Mouse (Mus musculus) E14TG2a.4 (cell line): ENCODE data around the gene Psmd11.
A peak's percentile ranks its signal among the peaks of the same experiment; 100 is the strongest.

Experiments
- H3K27me3 ChIP-seq: 2 replicates; pipeline ENCODE4 v1.6.1; 2014; ENCODE audit warnings: low read length, control low read depth; ENCODE audit not compliant: insufficient read depth
- H3K36me3 ChIP-seq: 2 replicates; pipeline ENCODE4 v1.6.1; 2014; ENCODE audit warnings: low read length, control low read depth; ENCODE audit not compliant: insufficient read depth
- H3K4me1 ChIP-seq: replicated peaks from 2 replicates; pipeline ENCODE4 v1.6.1; 2014; ENCODE audit warnings: low read depth, low read length, control low read depth
- H3K4me3 ChIP-seq: replicated peaks from 2 replicates; pipeline ENCODE4 v1.5.1; 2014; ENCODE audit warnings: mild to moderate bottlenecking, low read length
- H3K9me3 ChIP-seq: 2 replicates; pipeline ENCODE4 v1.6.1; 2014; ENCODE audit warnings: low read length, control low read depth
- CTCF ChIP-seq: conservative IDR thresholded peaks from 2 replicates; pipeline ENCODE4 v1.5.1; 2014; ENCODE audit warnings: low read length
- NANOG ChIP-seq: IDR thresholded peaks from 2 replicates; pipeline ENCODE4 v1.6.1; 2014; ENCODE audit warnings: borderline replicate concordance, low read length, mixed read lengths
- POU5F1 ChIP-seq: IDR thresholded peaks from 2 replicates; pipeline ENCODE4 v1.6.1; 2014; ENCODE audit warnings: low read length, borderline replicate concordance

The Psmd11 gene

DNA sequence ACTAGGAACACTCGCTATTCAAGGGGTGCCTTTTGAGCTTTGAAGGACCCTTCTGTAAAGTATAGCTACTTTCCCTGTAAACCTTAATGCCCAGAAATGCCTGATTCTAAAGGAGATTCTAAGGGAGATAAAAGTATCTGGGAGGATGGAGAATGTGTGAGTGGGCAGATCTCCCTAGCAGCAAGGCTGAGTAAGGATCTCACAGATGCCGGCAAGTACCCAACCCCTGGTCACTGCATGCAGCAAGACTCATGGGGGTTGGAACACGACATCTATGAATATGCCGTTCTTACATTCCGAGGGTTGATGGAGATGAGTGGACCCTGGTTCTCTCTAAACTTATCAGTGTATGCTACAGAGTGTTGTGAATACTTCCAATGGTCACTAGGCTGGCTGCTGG, 64.8 kb downstream of the Psmd11 start:
- peaks cover 4% of the 10 kb centered on the region; the same call in 1 of the 2 replicates for H3K27me3 ChIP-seq
- TF ChIP-seq POU5F1: no peak
- no peak for TF ChIP-seq CTCF
- no peak for TF ChIP-seq NANOG
- no peaks in the 10 kb centered on the region for H3K36me3 ChIP-seq
- H3K4me1 ChIP-seq: peaks cover 16% of the 10 kb centered on the region
- no peaks in the 10 kb centered on the region for H3K9me3 ChIP-seq
- H3K4me3 ChIP-seq: no peak overlapping the region

DNA sequence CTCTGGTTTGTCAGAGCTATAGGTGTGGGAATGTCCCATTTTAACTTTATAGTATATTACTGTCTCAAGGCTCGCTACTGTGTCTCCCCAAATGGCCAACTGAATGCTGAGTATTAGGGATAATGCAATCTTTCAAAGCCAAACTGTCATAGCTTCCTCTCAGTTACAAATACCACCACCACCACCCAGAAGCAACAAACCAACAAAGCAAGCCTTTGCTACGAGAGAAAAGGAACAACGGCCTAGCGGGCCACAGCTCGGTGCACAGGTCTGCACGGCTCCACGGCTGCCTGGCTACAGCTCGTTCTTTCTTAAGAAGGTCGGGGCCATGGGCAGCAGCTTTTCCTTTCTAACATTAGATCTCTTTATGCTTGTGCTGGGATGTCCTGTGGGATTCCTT, 66.4 kb downstream of the Psmd11 start:
- Histone ChIP-seq H3K27me3 (no peaks in the 10 kb centered on the region), H3K36me3 (no peaks in the 10 kb centered on the region), H3K9me3 (no peaks in the 10 kb centered on the region), H3K4me3 (no peak overlapping the region), H3K4me1 (peaks cover 30% of the 10 kb centered on the region)
- TF ChIP-seq NANOG (no peak), POU5F1 (no peak), CTCF (no peak)

DNA sequence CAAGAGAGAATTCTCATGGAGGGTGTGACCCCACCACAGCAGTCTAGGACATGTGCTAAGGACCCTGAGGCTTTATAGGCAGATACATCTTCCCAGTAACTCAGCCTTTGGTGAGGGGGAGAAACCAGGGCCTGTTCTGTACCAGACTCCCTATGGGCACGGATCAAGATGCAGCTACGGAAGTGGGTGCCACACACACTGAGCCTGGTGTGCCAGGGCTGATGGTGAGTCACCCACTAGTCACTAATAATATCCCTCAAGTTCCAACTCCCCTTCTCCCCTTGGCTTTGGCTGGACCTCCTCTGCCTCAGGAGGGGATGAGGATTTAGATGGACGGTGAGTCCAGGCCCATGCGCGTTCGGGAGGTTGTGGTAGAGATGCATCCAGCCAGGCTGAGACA, 67.6 kb downstream of the Psmd11 start:
- TF ChIP-seq POU5F1 (no peak), CTCF (no peak), NANOG (no peak)
- no peaks in the 10 kb centered on the region for H3K27me3 ChIP-seq

DNA sequence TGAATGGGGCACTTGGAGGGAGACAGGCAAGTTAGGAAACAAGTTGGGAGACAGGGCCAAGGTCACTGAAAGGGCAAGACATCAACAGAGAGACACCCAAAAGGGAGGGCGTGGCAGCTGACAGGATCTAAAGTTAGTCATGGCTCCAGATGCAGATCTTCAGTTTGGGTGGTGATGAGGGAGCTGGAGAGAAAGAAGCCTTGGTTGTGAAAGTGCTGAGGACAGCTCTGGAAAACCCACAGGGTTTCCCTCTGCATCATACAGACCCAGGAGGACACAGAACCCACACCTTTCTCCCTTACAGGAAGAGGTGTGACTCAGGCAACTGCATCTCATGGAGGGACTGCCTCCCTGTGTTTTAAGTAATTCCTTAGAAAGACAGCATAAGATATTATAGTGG, 68.2 kb downstream of the Psmd11 start:
- H3K27me3 ChIP-seq: no peaks in the 10 kb centered on the region
- peaks cover 29% of the 10 kb centered on the region for H3K4me1 ChIP-seq
- H3K9me3 ChIP-seq: no peaks in the 10 kb centered on the region
- H3K4me3 ChIP-seq: no peak overlapping the region
- H3K36me3 ChIP-seq: no peaks in the 10 kb centered on the region
- no peak for TF ChIP-seq NANOG
- TF ChIP-seq CTCF: no peak
- TF ChIP-seq POU5F1: no peak

More for the DNA sequence above, 67.6 kb downstream of the Psmd11 start:
- Histone ChIP-seq H3K4me1 (peaks cover 33% of the 10 kb centered on the region), H3K36me3 (no peaks in the 10 kb centered on the region), H3K9me3 (no peaks in the 10 kb centered on the region), H3K4me3 (no peak overlapping the region)

DNA sequence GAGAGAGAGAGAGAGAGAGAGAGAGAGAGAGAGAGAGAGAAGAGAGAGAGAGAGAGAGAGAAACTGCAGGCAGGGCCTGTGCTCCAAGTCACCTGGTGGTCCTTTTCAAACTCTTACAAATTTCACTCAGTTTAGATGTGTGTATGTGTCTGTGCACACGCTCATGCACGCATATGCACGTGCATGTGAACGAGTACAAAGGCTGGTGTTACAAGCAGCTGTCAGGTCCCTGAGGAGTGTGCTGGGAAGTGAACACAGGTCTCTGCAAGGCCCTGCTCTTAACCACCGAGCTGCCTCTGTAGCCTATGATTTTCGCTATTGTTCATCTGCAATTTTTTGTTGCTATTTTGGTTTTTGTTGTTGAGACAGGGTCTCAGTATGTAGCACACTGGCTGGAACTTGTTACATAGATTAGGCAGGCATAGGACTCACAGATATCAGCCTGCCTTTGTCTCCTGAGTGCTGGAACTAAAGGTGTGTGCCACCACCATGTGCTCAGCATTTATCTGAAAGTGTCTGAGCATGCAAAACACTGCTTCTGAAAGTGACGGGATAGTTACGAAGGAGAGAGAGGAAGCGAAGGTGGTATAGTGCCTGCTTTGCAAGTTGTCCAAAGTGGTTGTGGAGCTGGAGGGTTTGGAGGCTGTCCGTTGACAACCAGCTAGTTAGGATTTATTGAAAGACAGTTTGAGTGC, 69.0 kb downstream of the Psmd11 start:
- Histone ChIP-seq H3K4me1 (peaks cover 29% of the 10 kb centered on the region), H3K36me3 (no peaks in the 10 kb centered on the region), H3K4me3 (no peak overlapping the region), H3K27me3 (no peaks in the 10 kb centered on the region), H3K9me3 (no peaks in the 10 kb centered on the region)
- TF ChIP-seq POU5F1 (no peak), NANOG (no peak), CTCF (no peak)

DNA sequence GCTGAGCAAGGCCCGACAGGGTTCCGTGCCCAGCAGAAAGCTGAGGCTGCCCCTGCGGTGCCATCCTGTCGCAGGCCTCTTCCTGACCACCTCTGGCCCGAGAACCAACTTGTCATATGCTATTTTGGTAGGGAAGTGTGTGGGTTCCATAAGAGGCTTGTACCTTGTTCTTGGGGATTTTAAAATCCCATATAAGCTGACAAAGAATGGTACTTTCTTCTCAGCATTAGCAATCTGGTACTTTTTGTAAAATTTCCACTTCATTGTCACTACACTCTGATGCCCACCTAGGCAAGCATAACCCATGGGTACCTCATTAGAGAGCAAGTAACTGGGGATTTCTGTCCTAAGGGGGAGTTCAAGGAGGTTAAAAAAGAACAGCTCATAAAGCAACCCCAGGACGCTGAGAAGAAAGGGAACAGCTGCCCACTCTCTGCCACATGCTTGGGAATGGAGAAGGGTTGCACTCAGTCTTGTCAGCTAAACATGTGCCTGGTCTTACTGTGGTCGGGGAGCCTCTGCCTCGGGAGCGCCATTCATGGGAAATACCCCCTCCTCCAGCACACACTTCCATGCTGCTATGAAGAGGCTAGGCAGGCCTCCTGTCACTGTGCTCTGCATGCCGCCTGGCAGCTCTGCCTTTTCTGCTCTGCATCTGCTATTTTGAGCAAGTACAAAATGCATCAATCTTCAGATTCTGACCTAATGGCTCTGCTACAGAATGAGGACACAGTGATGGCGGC, 70.1 kb downstream of the Psmd11 start:
- no peaks in the 10 kb centered on the region for H3K27me3 ChIP-seq
- no peak for TF ChIP-seq NANOG
- no peaks in the 10 kb centered on the region for H3K9me3 ChIP-seq
- no peak overlapping the region; the same call in 1 of the 2 replicates for H3K4me3 ChIP-seq
- peaks cover 31% of the 10 kb centered on the region for H3K4me1 ChIP-seq
- no peaks in the 10 kb centered on the region for H3K36me3 ChIP-seq

DNA sequence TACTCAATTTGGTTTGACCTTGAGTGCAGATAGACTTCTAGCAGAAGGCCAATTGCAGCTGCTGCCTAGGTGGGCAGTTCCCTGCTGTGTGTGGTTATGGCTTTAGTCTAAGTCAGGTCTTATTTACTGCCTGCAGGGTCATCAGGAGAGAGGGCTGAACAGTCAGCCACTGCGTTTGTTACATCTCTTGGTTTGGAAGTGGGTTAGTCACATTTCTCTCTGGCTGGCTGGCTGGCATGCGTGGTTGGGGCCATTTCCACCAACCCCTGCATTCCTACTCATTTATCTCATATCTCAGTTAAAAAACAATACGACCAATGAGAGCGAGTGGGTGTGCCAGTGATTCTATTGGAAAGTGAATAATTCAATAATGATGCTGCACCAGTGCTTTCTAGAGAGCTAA, 71.1 kb downstream of the Psmd11 start:
- Histone ChIP-seq H3K27me3 (no peaks in the 10 kb centered on the region), H3K36me3 (no peaks in the 10 kb centered on the region), H3K4me3 (no peak overlapping the region), H3K4me1 (peaks cover 41% of the 10 kb centered on the region), H3K9me3 (no peaks in the 10 kb centered on the region)
- TF ChIP-seq NANOG (no peak), POU5F1 (no peak), CTCF (no peak)

DNA sequence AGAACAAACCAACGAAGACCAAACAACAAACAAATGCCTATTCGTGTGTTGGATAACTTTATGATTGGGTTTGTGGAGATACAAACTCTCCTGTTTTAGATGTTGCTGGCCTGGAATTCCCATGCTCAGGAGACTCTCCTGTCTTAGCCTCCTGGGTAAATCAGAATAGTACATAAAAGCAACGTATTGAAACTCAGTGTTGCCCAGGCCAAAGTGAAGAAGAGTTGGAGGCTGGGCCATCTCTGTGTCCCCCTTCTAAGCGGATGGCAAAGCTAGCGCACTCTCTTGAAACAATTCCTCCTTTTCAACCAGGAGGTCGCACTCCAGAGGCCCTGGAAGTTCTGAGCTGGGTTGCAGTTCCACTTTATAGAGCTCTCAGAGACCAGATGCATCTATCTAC, 74.9 kb downstream of the Psmd11 start:
- H3K9me3 ChIP-seq: no peaks in the 10 kb centered on the region
- no peaks in the 10 kb centered on the region for H3K27me3 ChIP-seq
- TF ChIP-seq CTCF (no peak), NANOG (no peak), POU5F1 (no peak)
- no peak overlapping the region for H3K4me3 ChIP-seq
- peaks cover 35% of the 10 kb centered on the region for H3K4me1 ChIP-seq
- H3K36me3 ChIP-seq: no peaks in the 10 kb centered on the region

DNA sequence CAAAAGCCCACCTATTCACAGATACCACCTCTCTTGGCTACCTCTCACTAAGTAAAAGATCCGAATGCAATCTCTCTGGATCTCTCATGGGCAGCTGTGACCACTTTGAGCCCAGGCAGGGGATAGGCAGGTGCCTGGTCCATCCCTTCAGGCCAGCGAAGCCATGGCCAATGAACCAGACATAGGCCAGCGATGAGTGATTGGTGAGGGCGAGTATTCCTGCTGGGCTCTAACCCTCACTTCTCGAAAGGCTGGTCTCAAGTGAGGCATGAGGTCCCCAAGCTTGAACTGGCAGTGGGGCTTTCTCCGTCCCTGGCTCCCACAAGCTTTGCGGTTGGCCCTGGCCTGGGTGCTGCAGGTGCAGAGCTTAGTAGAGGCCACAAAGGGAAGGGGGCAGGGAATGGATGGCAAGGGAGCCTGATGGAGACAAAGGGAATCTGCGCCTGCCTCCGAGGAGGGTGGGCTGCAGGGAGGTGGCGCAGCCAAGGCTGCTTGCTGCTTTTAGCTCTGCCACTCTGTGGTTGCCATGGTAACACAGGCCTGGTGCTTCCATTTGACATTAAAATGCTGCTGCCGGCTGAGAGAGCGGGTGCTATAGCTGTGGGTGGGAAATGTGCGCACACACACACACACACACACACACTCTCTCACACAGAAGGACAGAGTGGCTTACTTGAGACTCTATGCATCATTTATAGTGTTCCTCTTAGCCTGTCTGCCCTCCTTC, 75.5 kb downstream of the Psmd11 start:
- H3K4me1 ChIP-seq: peaks cover 35% of the 10 kb centered on the region
- TF ChIP-seq CTCF (no peak), NANOG (no peak), POU5F1 (no peak)
- no peaks in the 10 kb centered on the region for H3K27me3 ChIP-seq
- H3K36me3 ChIP-seq: no peaks in the 10 kb centered on the region
- H3K4me3 ChIP-seq: peak overlapping the region; percentile 17; the same call in 1 of the 2 replicates
- H3K9me3 ChIP-seq: no peaks in the 10 kb centered on the region
